Mouse (Mus musculus): ENCODE results near the gene Apol8. TPM values are rescaled to one million over a fixed set of nuclear protein-coding genes. Genes with fewer than 3 reads are reported as not detected.

The Apol8 gene
- 0.16 and 0.21 TPM in 2 replicates for polyA plus RNA-seq (2014; fragmentation: Nextera tagmentation; extraction: Ambion mirVana)

- Histone ChIP-seq H3K4me2 (ENCODE audit: low read depth, low read length, severe bottlenecking) (no peak within 1 kb of the TSS), H3K9me3 (ENCODE audit: control insufficient read depth, low read length) (no peaks in the 10 kb centered on the region), H3K9ac (ENCODE audit: low read length) (no peak within 1 kb of the TSS), H3K36me3 (ENCODE audit: control insufficient read depth, insufficient read depth, low read length) (no peaks in the 10 kb centered on the region), H3K27me3 (ENCODE audit: control insufficient read depth, insufficient read depth, low read length) (no peaks in the 10 kb centered on the region), H3K4me1 (replicated peaks; ENCODE audit: control insufficient read depth, insufficient read depth, low read length) (no peaks in the 10 kb centered on the region), H3K27ac (ENCODE audit: low read depth, low read length) (no peak within 1 kb of the TSS), H3K4me3 (ENCODE audit: low read depth, low read length) (no peak within 1 kb of the TSS)
- 9% methylated on average over 9 of the region's 9 CpGs for WGBS
- DNase-seq (ENCODE audit: low spot score), result peak; percentile 80
- ATAC-seq (replicated peaks; ENCODE audit: low FRiP score), result no peak
Measured at GRCm38 (mm10) chr15:77756848-77757247, at the start of gene Apol8. Apol8 (minus strand) TSS chr15:77757003.

GRCm38 (mm10) chr15:77805657-77806056 is 48.9 kb upstream of the Apol8 start:
- no peaks in the 10 kb centered on the region; the same call in 1 of the 2 replicates for H3K36me3 ChIP-seq (ENCODE audit: control insufficient read depth, insufficient read depth, low read length)
- H3K9ac ChIP-seq (ENCODE audit: low read length), result no peak overlapping the region
- 86% methylated on average over 4 of the region's 4 CpGs for WGBS
- H3K4me1 ChIP-seq (replicated peaks; ENCODE audit: control insufficient read depth, insufficient read depth, low read length), result no peaks in the 10 kb centered on the region
- H3K9me3 ChIP-seq (ENCODE audit: control insufficient read depth, low read length), result no peaks in the 10 kb centered on the region
- H3K27me3 ChIP-seq (ENCODE audit: control insufficient read depth, insufficient read depth, low read length), result no peaks in the 10 kb centered on the region
- DNase-seq (ENCODE audit: low spot score) (no peak), ATAC-seq (replicated peaks; ENCODE audit: low FRiP score) (no peak)
- H3K4me3 ChIP-seq (ENCODE audit: low read depth, low read length), result no peak overlapping the region
- no peak overlapping the region for H3K4me2 ChIP-seq (ENCODE audit: low read depth, low read length, severe bottlenecking)
- no peak overlapping the region for H3K27ac ChIP-seq (ENCODE audit: low read depth, low read length)

GRCm38 (mm10) chr15:77804949-77805348 is 48.1 kb upstream of the Apol8 start:
- ATAC-seq (replicated peaks; ENCODE audit: low FRiP score) (no peak), DNase-seq (ENCODE audit: low spot score) (no peak)
- no peaks in the 10 kb centered on the region for H3K9me3 ChIP-seq (ENCODE audit: control insufficient read depth, low read length)
- WGBS, result 94% methylated on average over 9 of the region's 9 CpGs
- no peaks in the 10 kb centered on the region; the same call in 1 of the 2 replicates for H3K36me3 ChIP-seq (ENCODE audit: control insufficient read depth, insufficient read depth, low read length)
- H3K4me2 ChIP-seq (ENCODE audit: low read depth, low read length, severe bottlenecking), result no peak overlapping the region
- H3K4me3 ChIP-seq (ENCODE audit: low read depth, low read length), result no peak overlapping the region
- H3K27me3 ChIP-seq (ENCODE audit: control insufficient read depth, insufficient read depth, low read length), result no peaks in the 10 kb centered on the region
- no peaks in the 10 kb centered on the region for H3K4me1 ChIP-seq (replicated peaks; ENCODE audit: control insufficient read depth, insufficient read depth, low read length)
- H3K9ac ChIP-seq (ENCODE audit: low read length), result no peak overlapping the region
- H3K27ac ChIP-seq (ENCODE audit: low read depth, low read length), result no peak overlapping the region

GRCm38 (mm10) chr15:77804460-77804859 is 47.7 kb upstream of the Apol8 start:
- Histone ChIP-seq H3K27ac (ENCODE audit: low read depth, low read length) (no peak overlapping the region), H3K4me1 (replicated peaks; ENCODE audit: control insufficient read depth, insufficient read depth, low read length) (no peaks in the 10 kb centered on the region), H3K36me3 (ENCODE audit: control insufficient read depth, insufficient read depth, low read length) (no peaks in the 10 kb centered on the region; the same call in 1 of the 2 replicates)

GRCm38 (mm10) chr15:77803747-77804146 is 46.9 kb upstream of the Apol8 start:
- H3K4me1 ChIP-seq (replicated peaks; ENCODE audit: control insufficient read depth, insufficient read depth, low read length), result 0 out of 2 replicates have a peak, but pooled peaks cover 2% of the 10 kb centered on the region
- DNase-seq (ENCODE audit: low spot score) (no peak), ATAC-seq (replicated peaks; ENCODE audit: low FRiP score) (no peak)
- H3K27me3 ChIP-seq (ENCODE audit: control insufficient read depth, insufficient read depth, low read length), result no peaks in the 10 kb centered on the region
- H3K9me3 ChIP-seq (ENCODE audit: control insufficient read depth, low read length), result no peaks in the 10 kb centered on the region
- no peak overlapping the region for H3K9ac ChIP-seq (ENCODE audit: low read length)
- WGBS, result 78% methylated on average over 3 of the region's 3 CpGs
- no peak overlapping the region for H3K4me3 ChIP-seq (ENCODE audit: low read depth, low read length)
- H3K27ac ChIP-seq (ENCODE audit: low read depth, low read length), result no peak overlapping the region
- no peaks in the 10 kb centered on the region; the same call in 1 of the 2 replicates for H3K36me3 ChIP-seq (ENCODE audit: control insufficient read depth, insufficient read depth, low read length)
- no peak overlapping the region for H3K4me2 ChIP-seq (ENCODE audit: low read depth, low read length, severe bottlenecking)

More at GRCm38 (mm10) chr15:77804460-77804859, 47.7 kb upstream of the Apol8 start:
- DNase-seq (ENCODE audit: low spot score) (no peak), ATAC-seq (replicated peaks; ENCODE audit: low FRiP score) (no peak)
- H3K9me3 ChIP-seq (ENCODE audit: control insufficient read depth, low read length), result no peaks in the 10 kb centered on the region
- no peak overlapping the region for H3K9ac ChIP-seq (ENCODE audit: low read length)
- H3K27me3 ChIP-seq (ENCODE audit: control insufficient read depth, insufficient read depth, low read length), result no peaks in the 10 kb centered on the region
- WGBS, result 95% methylated on average over 6 of the region's 6 CpGs
- H3K4me2 ChIP-seq (ENCODE audit: low read depth, low read length, severe bottlenecking), result no peak overlapping the region
- no peak overlapping the region for H3K4me3 ChIP-seq (ENCODE audit: low read depth, low read length)

- no peaks in the 10 kb centered on the region; the same call in 1 of the 2 replicates for H3K36me3 ChIP-seq (ENCODE audit: control insufficient read depth, insufficient read depth, low read length)
- ATAC-seq (replicated peaks; ENCODE audit: low FRiP score), result no peak
Measured at GRCm38 (mm10) chr15:77802992-77803391, 46.2 kb upstream of the Apol8 start.

GRCm38 (mm10) chr15:77801188-77801587 is 44.4 kb upstream of the Apol8 start:
- H3K36me3 ChIP-seq (ENCODE audit: control insufficient read depth, insufficient read depth, low read length), result no peaks in the 10 kb centered on the region; the same call in 1 of the 2 replicates
- no peaks in the 10 kb centered on the region for H3K27me3 ChIP-seq (ENCODE audit: control insufficient read depth, insufficient read depth, low read length)
- H3K27ac ChIP-seq (ENCODE audit: low read depth, low read length), result no peak overlapping the region
- H3K4me2 ChIP-seq (ENCODE audit: low read depth, low read length, severe bottlenecking), result no peak overlapping the region
- no peaks in the 10 kb centered on the region for H3K9me3 ChIP-seq (ENCODE audit: control insufficient read depth, low read length)
- DNase-seq (ENCODE audit: low spot score), result no peak
- ATAC-seq (replicated peaks; ENCODE audit: low FRiP score), result no peak
- 84% methylated on average over 4 of the region's 4 CpGs for WGBS
- H3K4me3 ChIP-seq (ENCODE audit: low read depth, low read length), result no peak overlapping the region
- H3K9ac ChIP-seq (ENCODE audit: low read length), result no peak overlapping the region
- 0 out of 2 replicates have a peak, but pooled peaks cover 2% of the 10 kb centered on the region for H3K4me1 ChIP-seq (replicated peaks; ENCODE audit: control insufficient read depth, insufficient read depth, low read length)

More at GRCm38 (mm10) chr15:77802992-77803391, 46.2 kb upstream of the Apol8 start:
- Histone ChIP-seq H3K4me3 (ENCODE audit: low read depth, low read length) (no peak overlapping the region), H3K27me3 (ENCODE audit: control insufficient read depth, insufficient read depth, low read length) (no peaks in the 10 kb centered on the region), H3K9me3 (ENCODE audit: control insufficient read depth, low read length) (no peaks in the 10 kb centered on the region), H3K9ac (ENCODE audit: low read length) (no peak overlapping the region), H3K4me1 (replicated peaks; ENCODE audit: control insufficient read depth, insufficient read depth, low read length) (0 out of 2 replicates have a peak, but pooled peaks cover 2% of the 10 kb centered on the region), H3K4me2 (ENCODE audit: low read depth, low read length, severe bottlenecking) (no peak overlapping the region), H3K27ac (ENCODE audit: low read depth, low read length) (no peak overlapping the region)
- DNase-seq (ENCODE audit: low spot score), result no peak
- 85% methylated on average over 4 of the region's 4 CpGs for WGBS

- 0 out of 2 replicates have a peak, but pooled peaks cover 2% of the 10 kb centered on the region for H3K4me1 ChIP-seq (replicated peaks; ENCODE audit: control insufficient read depth, insufficient read depth, low read length)
- no peak overlapping the region for H3K9ac ChIP-seq (ENCODE audit: low read length)
- H3K4me2 ChIP-seq (ENCODE audit: low read depth, low read length, severe bottlenecking), result no peak overlapping the region
- H3K36me3 ChIP-seq (ENCODE audit: control insufficient read depth, insufficient read depth, low read length), result no peaks in the 10 kb centered on the region; the same call in 1 of the 2 replicates
- H3K4me3 ChIP-seq (ENCODE audit: low read depth, low read length), result no peak overlapping the region
- no peaks in the 10 kb centered on the region for H3K9me3 ChIP-seq (ENCODE audit: control insufficient read depth, low read length)
- ATAC-seq (replicated peaks; ENCODE audit: low FRiP score) (no peak), DNase-seq (ENCODE audit: low spot score) (no peak)
- H3K27ac ChIP-seq (ENCODE audit: low read depth, low read length), result no peak overlapping the region
- H3K27me3 ChIP-seq (ENCODE audit: control insufficient read depth, insufficient read depth, low read length), result no peaks in the 10 kb centered on the region
Measured at GRCm38 (mm10) chr15:77800511-77800910, 43.7 kb upstream of the Apol8 start.
